Mouse (Mus musculus): ENCODE data around the gene Map2k1. TPM values are rescaled to one million over a fixed set of nuclear protein-coding genes. Genes with fewer than 3 reads are reported as not detected.

Map2k1 gene
- polyA plus RNA-seq, 1 experiment from 2014 or later, result 100 TPM

DNA sequence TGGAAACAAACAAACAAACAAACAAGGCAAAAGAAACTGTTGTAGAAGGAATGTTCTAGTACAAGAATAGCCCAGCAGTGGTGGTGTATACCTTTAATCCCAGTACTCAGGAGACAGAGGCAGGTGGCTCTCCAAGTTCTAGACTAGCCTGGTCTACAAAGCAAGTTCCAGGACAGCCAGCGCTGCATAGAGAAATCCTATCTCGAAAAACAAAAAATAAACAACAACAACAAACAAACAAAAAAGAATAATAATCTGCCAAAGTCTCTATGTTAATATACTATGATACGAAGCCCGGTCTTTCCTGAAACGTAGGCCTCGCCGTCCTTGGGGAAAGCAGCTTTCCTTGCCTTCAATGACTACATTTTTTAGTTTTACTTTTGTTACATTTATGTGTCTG lies 17.4 kb downstream of the Map2k1 start:
- Histone ChIP-seq H3K4me2 (no peak overlapping the region), H3K9ac (ENCODE audit: low read depth, low read length) (no peak overlapping the region), H3K4me1 (ENCODE audit: control insufficient read depth, insufficient read depth, low read length) (peaks cover 23% of the 10 kb centered on the region), H3K9me3 (replicated peaks; ENCODE audit: control insufficient read depth, low read length) (no peaks in the 10 kb centered on the region), H3K27me3 (ENCODE audit: control insufficient read depth, insufficient read depth, low read length) (no peaks in the 10 kb centered on the region), H3K36me3 (ENCODE audit: control insufficient read depth, insufficient read depth, low read length) (peaks cover 4% of the 10 kb centered on the region; the same call in 1 of the 2 replicates), H3K4me3 (ENCODE audit: low read depth, low read length) (no peak overlapping the region), H3K27ac (ENCODE audit: low read depth, low read length) (no peak overlapping the region)
- ATAC-seq (replicated peaks; ENCODE audit: insufficient number of reproducible peaks, low FRiP score, low TSS enrichment), result no peak
- 93% methylated on average over 7 of the region's 7 CpGs for WGBS (ENCODE audit: insufficient replicate concordance)

DNA sequence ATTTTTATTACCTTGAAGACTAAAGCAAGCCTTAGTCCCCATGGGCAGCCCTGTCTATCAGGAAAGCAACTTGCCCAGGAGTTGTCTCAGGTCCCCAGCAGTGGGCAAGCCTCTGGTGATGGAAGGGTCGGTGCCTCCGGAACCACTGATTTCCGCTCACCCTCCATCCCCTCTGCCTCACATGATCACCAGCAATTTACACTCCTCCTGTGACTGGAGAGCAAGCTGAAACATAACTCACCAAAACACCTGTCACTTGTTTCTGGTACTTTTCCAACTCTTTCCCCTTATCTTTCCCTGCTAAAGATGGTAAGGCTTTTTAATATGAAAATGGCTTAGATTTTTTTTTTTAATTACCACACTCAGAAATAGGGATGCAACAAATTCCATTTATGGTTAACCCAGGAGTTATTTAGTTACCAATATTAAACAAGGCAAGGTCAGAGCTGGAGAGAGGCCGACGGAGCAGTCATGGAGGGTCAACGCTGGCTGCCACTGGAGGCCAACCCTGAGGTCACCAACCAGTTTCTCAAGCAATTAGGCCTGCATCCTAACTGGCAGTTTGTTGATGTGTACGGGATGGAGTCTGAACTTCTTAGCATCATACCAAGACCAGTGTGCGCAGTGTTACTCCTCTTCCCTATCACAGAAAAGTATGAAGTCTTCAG lies 18.5 kb downstream of the Map2k1 start, which contains the start of gene Uchl4:
Uchl4 (plus strand) TSS at position 434 of the 668 bp plus-strand sequence.
- Histone ChIP-seq H3K4me3 (ENCODE audit: low read depth, low read length) (no peak within 1 kb of the TSS), H3K9ac (ENCODE audit: low read depth, low read length) (no peak within 1 kb of the TSS), H3K27me3 (ENCODE audit: control insufficient read depth, insufficient read depth, low read length) (no peaks in the 10 kb centered on the region), H3K4me1 (ENCODE audit: control insufficient read depth, insufficient read depth, low read length) (peaks cover 26% of the 10 kb centered on the region), H3K27ac (ENCODE audit: low read depth, low read length) (no peak within 1 kb of the TSS), H3K4me2 (no peak within 1 kb of the TSS), H3K36me3 (ENCODE audit: control insufficient read depth, insufficient read depth, low read length) (peaks cover 4% of the 10 kb centered on the region; the same call in 1 of the 2 replicates), H3K9me3 (replicated peaks; ENCODE audit: control insufficient read depth, low read length) (no peaks in the 10 kb centered on the region)
- 91% methylated on average over 8 of the region's 8 CpGs for WGBS (ENCODE audit: insufficient replicate concordance)
- ATAC-seq (replicated peaks; ENCODE audit: insufficient number of reproducible peaks, low FRiP score, low TSS enrichment), result no peak

DNA sequence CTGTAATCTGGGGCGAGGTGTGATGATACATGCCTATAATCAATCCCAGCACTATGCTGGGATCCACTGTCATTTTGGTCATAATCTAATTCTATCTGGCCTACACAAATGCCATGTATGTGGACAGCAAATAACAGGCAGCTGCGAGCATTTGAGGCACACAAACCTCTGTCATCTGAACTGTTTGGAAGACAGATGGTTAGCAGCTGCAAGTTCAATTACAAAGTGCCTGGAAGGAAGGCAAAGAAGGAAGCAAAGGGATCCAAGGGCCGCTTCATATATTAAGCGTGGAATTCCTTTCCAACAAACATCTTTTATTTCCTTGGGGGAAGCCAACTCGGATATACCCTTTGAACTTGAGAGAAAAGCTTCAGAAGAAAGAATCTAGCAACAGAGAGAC lies 19.8 kb downstream of the Map2k1 start:
- Histone ChIP-seq H3K4me1 (ENCODE audit: control insufficient read depth, insufficient read depth, low read length) (peaks cover 25% of the 10 kb centered on the region), H3K36me3 (ENCODE audit: control insufficient read depth, insufficient read depth, low read length) (peaks cover 4% of the 10 kb centered on the region; the same call in 1 of the 2 replicates), H3K27me3 (ENCODE audit: control insufficient read depth, insufficient read depth, low read length) (no peaks in the 10 kb centered on the region), H3K9me3 (replicated peaks; ENCODE audit: control insufficient read depth, low read length) (no peaks in the 10 kb centered on the region), H3K27ac (ENCODE audit: low read depth, low read length) (no peak overlapping the region), H3K9ac (ENCODE audit: low read depth, low read length) (no peak overlapping the region), H3K4me2 (no peak overlapping the region), H3K4me3 (ENCODE audit: low read depth, low read length) (no peak overlapping the region)
- ATAC-seq (replicated peaks; ENCODE audit: insufficient number of reproducible peaks, low FRiP score, low TSS enrichment), result no peak
- 84% methylated on average over 5 of the region's 5 CpGs for WGBS (ENCODE audit: insufficient replicate concordance)

DNA sequence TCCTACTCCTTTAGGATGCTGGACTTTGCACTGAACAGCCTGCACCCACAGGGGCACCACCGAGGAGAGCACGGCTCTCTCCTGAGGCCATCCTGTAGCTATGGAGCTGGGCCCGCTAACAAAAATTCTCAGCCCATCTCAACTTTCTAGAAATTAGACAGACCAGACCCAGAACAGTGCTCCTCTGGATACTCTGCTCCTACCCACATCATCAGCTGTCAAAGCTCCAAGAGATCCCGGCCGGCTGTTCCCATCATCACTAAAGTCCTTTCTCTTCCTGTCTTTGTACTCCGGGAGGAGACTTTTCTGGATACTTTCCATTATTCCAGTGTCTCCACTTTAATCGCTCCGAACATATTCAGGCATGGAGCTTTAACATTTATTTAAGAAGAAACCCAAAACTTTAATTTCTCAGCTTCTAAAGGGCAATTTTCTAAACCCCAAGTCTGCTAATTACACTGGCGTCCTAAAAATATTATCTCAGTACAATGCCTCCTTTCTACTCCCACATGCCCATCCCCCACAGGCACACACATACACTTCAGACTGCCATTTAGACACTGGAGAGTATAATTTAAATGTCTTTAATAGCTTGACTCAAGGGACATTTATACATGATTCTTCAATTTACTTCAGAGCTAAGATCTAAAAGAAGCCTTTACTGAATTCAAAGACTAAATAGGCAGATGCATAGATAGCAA lies 21.0 kb downstream of the Map2k1 start:
- Histone ChIP-seq H3K9me3 (replicated peaks; ENCODE audit: control insufficient read depth, low read length) (no peaks in the 10 kb centered on the region), H3K36me3 (ENCODE audit: control insufficient read depth, insufficient read depth, low read length) (peaks cover 4% of the 10 kb centered on the region; the same call in 1 of the 2 replicates), H3K4me2 (no peak overlapping the region; the same call in 1 of the 2 replicates), H3K27ac (ENCODE audit: low read depth, low read length) (peak overlapping the region; percentile 54), H3K9ac (ENCODE audit: low read depth, low read length) (no peak overlapping the region), H3K4me1 (ENCODE audit: control insufficient read depth, insufficient read depth, low read length) (peaks cover 25% of the 10 kb centered on the region), H3K4me3 (ENCODE audit: low read depth, low read length) (no peak overlapping the region), H3K27me3 (ENCODE audit: control insufficient read depth, insufficient read depth, low read length) (no peaks in the 10 kb centered on the region)
- no peak for ATAC-seq (replicated peaks; ENCODE audit: insufficient number of reproducible peaks, low FRiP score, low TSS enrichment)
- 55% methylated on average over 9 of the region's 9 CpGs for WGBS (ENCODE audit: insufficient replicate concordance)

DNA sequence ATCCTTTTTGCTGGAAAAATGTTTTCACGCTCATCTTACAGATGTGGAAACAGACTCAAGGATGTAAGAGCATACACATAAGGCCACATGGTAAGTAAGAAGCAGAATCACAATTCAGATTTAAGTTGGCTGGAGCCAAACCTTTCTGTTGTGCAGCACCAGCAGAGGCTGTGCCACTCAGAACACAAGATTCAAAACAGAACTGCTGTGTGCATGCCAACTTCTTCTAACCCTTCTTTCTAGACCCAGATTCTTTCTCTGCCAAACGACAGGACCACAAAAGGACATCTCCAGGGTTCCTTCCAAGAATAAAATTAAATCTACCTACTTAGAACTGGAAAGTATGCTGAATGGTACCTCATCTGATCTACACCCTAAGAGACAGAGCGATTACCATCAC lies 21.8 kb downstream of the Map2k1 start:
- Histone ChIP-seq H3K27ac (ENCODE audit: low read depth, low read length) (peak overlapping the region; percentile 54), H3K4me2 (no peak overlapping the region), H3K9ac (ENCODE audit: low read depth, low read length) (no peak overlapping the region), H3K27me3 (ENCODE audit: control insufficient read depth, insufficient read depth, low read length) (no peaks in the 10 kb centered on the region), H3K4me3 (ENCODE audit: low read depth, low read length) (no peak overlapping the region), H3K4me1 (ENCODE audit: control insufficient read depth, insufficient read depth, low read length) (peaks cover 26% of the 10 kb centered on the region), H3K9me3 (replicated peaks; ENCODE audit: control insufficient read depth, low read length) (no peaks in the 10 kb centered on the region), H3K36me3 (ENCODE audit: control insufficient read depth, insufficient read depth, low read length) (peaks cover 4% of the 10 kb centered on the region; the same call in 1 of the 2 replicates)
- WGBS (ENCODE audit: insufficient replicate concordance), result 86% methylated on average over 3 of the region's 3 CpGs
- no peak for ATAC-seq (replicated peaks; ENCODE audit: insufficient number of reproducible peaks, low FRiP score, low TSS enrichment)

DNA sequence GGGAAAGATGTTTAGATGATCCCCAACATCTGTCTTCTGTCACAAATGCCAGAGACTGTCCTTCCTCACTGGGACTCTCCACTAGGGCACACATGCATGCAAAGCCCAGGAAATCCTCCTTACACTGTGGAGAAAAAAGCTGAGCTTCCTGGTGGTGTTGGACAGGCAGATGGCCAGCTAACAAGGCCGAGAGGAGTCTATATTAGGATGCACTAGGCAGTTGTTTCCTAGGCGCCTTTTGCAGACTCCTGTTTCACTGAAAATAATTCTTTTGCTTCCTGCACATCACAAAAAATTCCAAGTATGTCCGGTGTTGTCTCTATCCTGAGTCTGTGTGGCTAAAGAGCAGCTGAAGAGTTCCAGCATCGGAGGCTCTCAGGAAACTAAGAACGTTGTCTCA lies 22.3 kb downstream of the Map2k1 start:
- Histone ChIP-seq H3K36me3 (ENCODE audit: control insufficient read depth, insufficient read depth, low read length) (peaks cover 3% of the 10 kb centered on the region; the same call in 1 of the 2 replicates), H3K4me1 (ENCODE audit: control insufficient read depth, insufficient read depth, low read length) (peaks cover 28% of the 10 kb centered on the region), H3K27ac (ENCODE audit: low read depth, low read length) (peak overlapping the region; percentile 54; the same call in 1 of the 2 replicates), H3K4me2 (no peak overlapping the region), H3K9ac (ENCODE audit: low read depth, low read length) (no peak overlapping the region), H3K27me3 (ENCODE audit: control insufficient read depth, insufficient read depth, low read length) (no peaks in the 10 kb centered on the region), H3K9me3 (replicated peaks; ENCODE audit: control insufficient read depth, low read length) (no peaks in the 10 kb centered on the region), H3K4me3 (ENCODE audit: low read depth, low read length) (no peak overlapping the region)
- no peak for ATAC-seq (replicated peaks; ENCODE audit: insufficient number of reproducible peaks, low FRiP score, low TSS enrichment)
- WGBS (ENCODE audit: insufficient replicate concordance), result 34% methylated on average over 5 of the region's 5 CpGs

DNA sequence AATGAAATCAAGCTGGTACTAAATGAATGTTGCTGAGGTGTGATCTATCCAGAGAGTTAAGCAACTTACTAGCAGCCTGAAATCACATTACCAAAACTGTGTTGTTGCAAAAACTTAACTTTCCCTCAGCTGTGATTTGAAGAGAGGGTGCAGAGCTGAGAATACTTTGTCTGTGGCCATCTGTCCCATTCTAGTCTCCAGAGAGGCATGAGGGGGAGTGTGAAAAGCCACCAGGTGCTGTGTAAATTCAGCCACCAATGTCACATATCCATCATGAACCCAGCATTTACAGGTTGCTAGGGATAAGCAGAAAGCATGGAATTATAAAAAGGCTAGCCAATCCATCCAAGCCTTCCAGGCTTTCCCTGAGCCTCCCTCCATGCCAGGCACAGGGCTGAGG lies 24.5 kb downstream of the Map2k1 start:
- no peaks in the 10 kb centered on the region for H3K36me3 ChIP-seq (ENCODE audit: control insufficient read depth, insufficient read depth, low read length)
- H3K9me3 ChIP-seq (replicated peaks; ENCODE audit: control insufficient read depth, low read length), result no peaks in the 10 kb centered on the region
- no peak for ATAC-seq (replicated peaks; ENCODE audit: insufficient number of reproducible peaks, low FRiP score, low TSS enrichment)
- peaks cover 31% of the 10 kb centered on the region for H3K4me1 ChIP-seq (ENCODE audit: control insufficient read depth, insufficient read depth, low read length)
- no peaks in the 10 kb centered on the region for H3K27me3 ChIP-seq (ENCODE audit: control insufficient read depth, insufficient read depth, low read length)
- no peak overlapping the region for H3K4me2 ChIP-seq
- no peak overlapping the region for H3K27ac ChIP-seq (ENCODE audit: low read depth, low read length)
- no peak overlapping the region for H3K4me3 ChIP-seq (ENCODE audit: low read depth, low read length)
- H3K9ac ChIP-seq (ENCODE audit: low read depth, low read length), result 0 out of 2 replicates have a peak overlapping the region, but pooled peaks have one; percentile 5

DNA sequence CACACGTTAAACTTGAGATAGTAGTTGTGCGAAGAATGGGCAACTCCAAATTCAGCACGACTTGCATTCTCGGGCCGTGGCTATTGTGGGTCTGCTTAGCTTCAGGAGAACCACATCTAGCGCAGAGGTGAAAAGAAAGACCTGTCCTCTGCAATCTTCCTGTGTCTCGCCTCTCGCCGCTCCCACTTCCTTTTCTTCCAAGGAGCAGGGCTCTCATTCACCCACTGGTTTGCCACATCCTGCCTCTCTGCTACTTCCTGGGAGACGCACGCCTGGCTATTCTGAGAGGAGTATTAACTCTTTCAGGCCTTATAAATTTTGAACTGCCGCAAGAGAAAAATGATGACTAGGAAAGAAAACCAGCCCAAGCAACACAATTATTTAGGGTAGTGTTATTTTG lies 25.7 kb downstream of the Map2k1 start:
- no peaks in the 10 kb centered on the region for H3K36me3 ChIP-seq (ENCODE audit: control insufficient read depth, insufficient read depth, low read length)
- H3K27ac ChIP-seq (ENCODE audit: low read depth, low read length), result no peak overlapping the region
- H3K4me3 ChIP-seq (ENCODE audit: low read depth, low read length), result no peak overlapping the region
- H3K4me2 ChIP-seq, result no peak overlapping the region
- 57% methylated on average over 12 of the region's 12 CpGs for WGBS (ENCODE audit: insufficient replicate concordance)
- H3K4me1 ChIP-seq (ENCODE audit: control insufficient read depth, insufficient read depth, low read length), result peaks cover 31% of the 10 kb centered on the region
- H3K9ac ChIP-seq (ENCODE audit: low read depth, low read length), result no peak overlapping the region
- H3K27me3 ChIP-seq (ENCODE audit: control insufficient read depth, insufficient read depth, low read length), result no peaks in the 10 kb centered on the region
- no peak for ATAC-seq (replicated peaks; ENCODE audit: insufficient number of reproducible peaks, low FRiP score, low TSS enrichment)
- H3K9me3 ChIP-seq (replicated peaks; ENCODE audit: control insufficient read depth, low read length), result no peaks in the 10 kb centered on the region
